Mouse (Mus musculus) midbrain, embryonic 16.5 days (tissue): ENCODE data around the gene Mybphl. TPM values are rescaled to one million over a fixed set of nuclear protein-coding genes. Genes with fewer than 3 reads are reported as not detected.

Experiments used
- ATAC-seq: fragments of 200-750 bp; cut with Nextera tagmentation; 2 replicates; pipeline ENCODE4 v1.8.0; 2017; ENCODE audit warnings: moderate TSS enrichment
- H3K27ac ChIP-seq: fragments of 300-500 bp; sonication (generic); 2 replicates; pipeline ENCODE4 v1.5.1; 2014; ENCODE audit warnings: mild to moderate bottlenecking, low read length, mixed read lengths
- H3K27me3 ChIP-seq: fragments of 300-500 bp; sonication (generic); 2 replicates; pipeline ENCODE4 v1.6.1; 2014; ENCODE audit warnings: low read depth, low read length, mixed read lengths; ENCODE audit not compliant: control insufficient read depth, insufficient read depth
- H3K36me3 ChIP-seq: fragments of 300-500 bp; sonication (generic); 2 replicates; pipeline ENCODE4 v1.6.1; 2014; ENCODE audit warnings: mild to moderate bottlenecking, low read length, moderate library complexity, mixed read lengths; ENCODE audit not compliant: control insufficient read depth, insufficient read depth
- H3K4me1 ChIP-seq: fragments of 300-500 bp; sonication (generic); 2 replicates; pipeline ENCODE4 v1.6.1; 2014; ENCODE audit warnings: mild to moderate bottlenecking, low read length, mixed read lengths; ENCODE audit not compliant: control insufficient read depth, insufficient read depth
- H3K4me2 ChIP-seq: fragments of 300-500 bp; sonication (generic); 2 replicates; pipeline ENCODE4 v1.6.1; 2014; ENCODE audit warnings: mild to moderate bottlenecking, low read length, mixed read lengths
- H3K4me3 ChIP-seq: fragments of 300-500 bp; sonication (generic); 2 replicates; pipeline ENCODE4 v1.5.1; 2014; ENCODE audit warnings: low read depth, mild to moderate bottlenecking, low read length, moderate library complexity, mixed read lengths
- H3K9ac ChIP-seq: fragments of 300-500 bp; sonication (generic); 2 replicates; pipeline ENCODE4 v1.6.1; 2014; ENCODE audit warnings: low read depth, low read length, mixed read lengths
- H3K9me3 ChIP-seq: fragments of 300-500 bp; sonication (generic); replicated peaks from 2 replicates; pipeline ENCODE4 v1.6.1; 2014; ENCODE audit warnings: mild to moderate bottlenecking, low read length, mixed read lengths; ENCODE audit not compliant: control insufficient read depth, poor library complexity, severe bottlenecking
- WGBS: fragments of 180-500 bp; shearing (Covaris S2); extraction: QIAGEN DNeasy Blood & Tissue Kit; methylation state at CpG from one replicate; pipeline ENCODE4 v1.1.7; 2014; 5-methylcytosine and 5-hydroxymethylcytosine counted together
- polyA plus RNA-seq: library from polyadenylated mRNA; unstranded; fragments of >200 nt; fragmentation: Nextera tagmentation; extraction: Ambion mirVana; gene quantifications from 2 replicates; pipeline ENCODE4 v1.2.1, GENCODE M21; 2015

Gene Mybphl
- polyA plus RNA-seq, 1 experiment from 2014 or later, result not detected

DNA sequence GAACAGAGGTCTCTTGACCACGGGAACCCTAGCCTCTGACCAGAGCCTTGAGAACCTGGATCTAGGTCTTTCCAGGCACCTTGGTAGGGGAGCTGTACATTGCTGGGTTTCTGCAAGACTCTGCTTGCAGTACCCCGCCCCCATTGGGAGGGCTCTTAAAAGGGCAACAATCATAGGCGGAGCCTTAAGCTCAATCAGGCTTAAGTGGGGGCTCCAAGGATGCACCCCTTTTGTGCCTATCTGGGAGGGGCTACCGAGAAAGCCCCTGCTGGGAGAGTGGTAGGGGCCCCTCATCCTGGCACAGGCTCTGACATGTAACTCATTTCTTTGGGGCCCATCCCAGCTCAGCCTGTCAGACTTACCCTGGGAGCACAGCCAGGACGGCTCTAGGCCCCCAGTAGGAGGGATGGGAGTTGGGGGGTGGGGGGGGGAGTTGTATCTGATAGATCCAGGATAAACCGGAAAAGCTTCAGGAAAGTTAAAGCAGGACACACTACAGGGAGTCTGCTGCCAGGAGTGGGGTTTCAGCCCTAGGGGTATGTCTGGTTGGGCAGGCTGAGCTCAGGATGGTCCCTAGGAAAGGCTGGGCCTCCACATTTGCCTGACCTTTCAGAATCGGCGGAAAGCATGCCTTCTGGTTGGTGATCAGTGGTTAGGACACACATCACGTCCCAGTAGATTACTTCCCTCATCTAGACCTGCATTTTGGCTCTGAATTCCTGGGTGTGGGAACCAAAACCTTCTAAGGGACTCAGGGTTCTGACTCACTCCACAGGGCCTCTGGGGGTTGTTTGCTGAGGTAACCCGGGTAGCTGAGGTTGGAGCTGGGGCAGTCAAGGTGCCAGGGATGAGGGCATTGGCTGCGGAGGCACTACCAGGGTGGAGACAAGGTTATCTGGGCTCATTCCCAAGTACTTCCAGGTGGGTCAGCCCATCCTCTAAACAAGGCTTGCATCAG lies 59.4 kb downstream of the Mybphl start:
- Histone ChIP-seq H3K9me3 (no peaks in the 10 kb centered on the region), H3K27ac (peak overlapping the region; percentile 73), H3K4me3 (peak overlapping the region; percentile 24), H3K9ac (peak overlapping the region; percentile 57), H3K4me2 (peak overlapping the region; percentile 55), H3K4me1 (peaks cover 18% of the 10 kb centered on the region), H3K36me3 (peaks cover 29% of the 10 kb centered on the region), H3K27me3 (no peaks in the 10 kb centered on the region)
- ATAC-seq, result peak; percentile 86
- WGBS, result 15% methylated on average over 11 of the region's 11 CpGs

DNA sequence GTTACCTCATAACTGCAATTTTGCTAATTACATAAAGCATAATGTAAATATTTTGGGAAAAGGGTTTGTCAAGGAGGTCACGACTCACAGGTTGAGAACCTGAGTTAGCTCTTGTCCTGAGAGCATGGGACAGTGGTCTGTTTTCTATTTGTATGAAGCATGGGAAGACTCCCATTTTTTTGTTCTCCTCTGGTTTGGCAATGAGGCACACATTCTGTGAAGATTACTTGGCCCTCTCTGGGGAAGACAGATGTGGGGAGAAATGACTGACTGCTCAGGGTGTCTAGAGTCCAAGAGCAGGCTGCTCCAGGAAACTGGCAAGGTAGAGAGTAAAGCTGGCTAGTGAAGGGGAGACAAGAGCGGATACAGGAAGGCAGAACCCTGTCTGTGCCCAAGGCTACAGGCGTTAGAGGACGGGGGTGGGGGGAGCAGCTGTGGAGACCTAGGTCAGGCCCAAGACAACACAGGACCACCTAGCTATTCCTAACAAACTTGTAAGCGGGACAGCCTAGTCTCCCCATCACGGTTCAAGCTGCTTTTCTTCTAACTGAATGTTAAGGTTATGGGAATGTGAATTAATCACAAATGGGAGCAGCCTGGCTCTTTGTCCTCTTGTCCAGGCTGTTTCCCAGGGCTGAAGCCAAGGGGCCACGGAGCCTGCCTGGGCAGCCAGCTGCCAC lies 60.4 kb downstream of the Mybphl start:
- Histone ChIP-seq H3K36me3 (peaks cover 30% of the 10 kb centered on the region), H3K27me3 (no peaks in the 10 kb centered on the region), H3K4me3 (no peak overlapping the region), H3K9me3 (no peaks in the 10 kb centered on the region), H3K4me1 (peaks cover 18% of the 10 kb centered on the region), H3K9ac (no peak overlapping the region), H3K4me2 (no peak overlapping the region), H3K27ac (0 out of 2 replicates have a peak overlapping the region, but pooled peaks have one; percentile 5)
- ATAC-seq, result no peak
- WGBS, result 36% methylated on average over 7 of the region's 7 CpGs

DNA sequence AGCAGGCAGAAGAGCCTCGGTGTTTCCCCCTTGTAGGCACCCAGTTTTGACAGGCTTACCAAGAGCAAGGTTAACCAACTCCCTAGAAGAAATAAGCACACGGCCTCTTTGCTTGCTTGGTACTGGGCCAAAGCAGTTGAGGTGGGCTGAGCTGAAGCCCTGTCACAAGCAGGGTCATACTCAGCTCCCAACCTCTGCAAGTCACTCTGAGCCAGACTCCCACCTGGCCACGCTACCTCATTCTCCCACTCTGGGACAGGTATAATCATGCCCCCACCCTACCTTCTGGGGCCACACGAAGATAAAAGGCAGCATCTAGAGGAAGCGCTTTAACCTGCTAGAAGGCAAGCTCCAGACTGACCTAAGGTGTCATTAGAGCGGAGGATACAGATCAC lies 60.9 kb downstream of the Mybphl start:
- WGBS, result 55% methylated on average over 6 of the region's 6 CpGs
- Histone ChIP-seq H3K27ac (no peak overlapping the region; the same call in 1 of the 2 replicates), H3K9ac (no peak overlapping the region), H3K27me3 (no peaks in the 10 kb centered on the region), H3K4me2 (no peak overlapping the region), H3K4me1 (peaks cover 18% of the 10 kb centered on the region), H3K36me3 (peaks cover 30% of the 10 kb centered on the region), H3K9me3 (no peaks in the 10 kb centered on the region), H3K4me3 (no peak overlapping the region)
- ATAC-seq, result no peak

Other genes starting within 250 kb of the Mybphl start
- gene Gnai3, start 218.8 kb upstream of the Mybphl start, polyA plus RNA-seq, result 115 and 125 TPM in 2 replicates
- 6.1 and 8.3 TPM in 2 replicates for gene Gpr61, start 210.0 kb upstream of the Mybphl start, polyA plus RNA-seq
- 11.8 and 12.6 TPM in 2 replicates for gene Amigo1, start 178.6 kb upstream of the Mybphl start, polyA plus RNA-seq
- 4.6 and 4.8 TPM in 2 replicates for gene Cyb561d1, start 163.7 kb upstream of the Mybphl start, polyA plus RNA-seq
- 23.0 and 23.8 TPM in 2 replicates for gene Atxn7l2, start 154.0 kb upstream of the Mybphl start, polyA plus RNA-seq
- 0.30 and 0.67 TPM in 2 replicates for gene Sypl2, start 138.3 kb upstream of the Mybphl start, polyA plus RNA-seq
- gene Psma5, start 108.0 kb upstream of the Mybphl start, polyA plus RNA-seq, result 220 and 238 TPM in 2 replicates
- gene Sort1, start 80.8 kb upstream of the Mybphl start, polyA plus RNA-seq, result 12.4 and 16.2 TPM in 2 replicates
- 3.9 and 5.2 TPM in 2 replicates for gene Psrc1, start 18.9 kb downstream of the Mybphl start, polyA plus RNA-seq
- gene Celsr2, start 50.6 kb downstream of the Mybphl start, polyA plus RNA-seq, result 27.9 and 33.2 TPM in 2 replicates
- gene Sars, start 80.3 kb downstream of the Mybphl start, polyA plus RNA-seq, result 217 and 220 TPM in 2 replicates
- gene 1700013F07Rik, start 169.2 kb downstream of the Mybphl start, polyA plus RNA-seq, result 3.1 and 4.4 TPM in 2 replicates
- gene 5330417C22Rik, start 171.6 kb downstream of the Mybphl start, polyA plus RNA-seq, result 20.8 and 21.5 TPM in 2 replicates
- 55.8 and 60.3 TPM in 2 replicates for gene Tmem167b, start 197.6 kb downstream of the Mybphl start, polyA plus RNA-seq
- 55.5 and 59.1 TPM in 2 replicates for gene Taf13, start 206.8 kb downstream of the Mybphl start, polyA plus RNA-seq
- 124 and 128 TPM in 2 replicates for gene Wdr47, start 226.4 kb downstream of the Mybphl start, polyA plus RNA-seq